Mouse (Mus musculus) heart, adult 2 months (tissue): Measurements from ENCODE around the gene Agl.

ENCODE experiments used
- CTCF ChIP-seq: fragments of 200-600 bp; IDR thresholded peaks from 2 replicates; pipeline ENCODE4 v1.8.1; 2022; ENCODE audit warnings: antibody characterized with exemption, mild to moderate bottlenecking, moderate library complexity
- EP300 ChIP-seq: fragments of 200-500 bp; IDR thresholded peaks from 2 replicates; pipeline ENCODE4 v1.6.1; 2011; ENCODE audit warnings: low read depth, low read length, control low read depth; ENCODE audit not compliant: insufficient read depth
- POLR2A ChIP-seq: fragments of 200-500 bp; IDR thresholded peaks from 2 replicates; pipeline ENCODE4 v1.6.1; 2011; ENCODE audit warnings: mild to moderate bottlenecking, low read depth, low read length, control low read depth; ENCODE audit not compliant: insufficient read depth

- TF ChIP-seq POLR2A (no peak), CTCF (no peak), EP300 (no peak)
These were observed 85.0 kb downstream of the Agl start for GRCm38 (mm10) chr3:116722980-116723379.
